Mouse (Mus musculus) cortical plate, adult 2 months (tissue): Measurements from ENCODE around the gene Gm10272. TPM values are rescaled to one million over a fixed set of nuclear protein-coding genes. Genes with fewer than 3 reads are reported as not detected.
"Not testable (repeated sequence)": the region's sequence is repeated elsewhere in the genome, so short reads cannot be mapped to it uniquely, and the experiment has no call there.

Experiments used
- H3K27ac ChIP-seq: fragments of 200-500 bp; 2 replicates; pipeline ENCODE4 v1.5.1; 2012; ENCODE audit warnings: low read length, control low read depth, inconsistent platforms; ENCODE audit not compliant: insufficient read depth
- H3K4me1 ChIP-seq: fragments of 200-500 bp; 2 replicates; pipeline ENCODE4 v1.6.1; 2011; ENCODE audit warnings: low read length; ENCODE audit not compliant: control insufficient read depth, insufficient read depth
- H3K4me3 ChIP-seq: fragments of 200-500 bp; 2 replicates; pipeline ENCODE4 v1.5.1; 2011; ENCODE audit warnings: mild to moderate bottlenecking, low read length, control low read depth; ENCODE audit not compliant: insufficient read depth
- CTCF ChIP-seq: fragments of 200-500 bp; IDR thresholded peaks from 2 replicates; pipeline ENCODE4 v1.5.1; 2011; ENCODE audit warnings: mild to moderate bottlenecking, control low read depth, low read length; ENCODE audit not compliant: insufficient read depth; ENCODE audit errors: extremely low read depth
- POLR2A ChIP-seq: fragments of 200-500 bp; IDR thresholded peaks from 2 replicates; pipeline ENCODE4 v1.6.1; 2011; ENCODE audit warnings: mild to moderate bottlenecking, low read length, control low read depth; ENCODE audit not compliant: insufficient read depth; ENCODE audit errors: extremely low read depth
- polyA plus RNA-seq: library from polyadenylated mRNA; depleted of rRNA; stranded (reverse); fragments of >200 nt; gene quantifications from 2 replicates; pipeline ENCODE4 v1.2.3, GENCODE M21; 2012

Gm10272 gene
- polyA plus RNA-seq, 1 experiment: not detected

DNA sequence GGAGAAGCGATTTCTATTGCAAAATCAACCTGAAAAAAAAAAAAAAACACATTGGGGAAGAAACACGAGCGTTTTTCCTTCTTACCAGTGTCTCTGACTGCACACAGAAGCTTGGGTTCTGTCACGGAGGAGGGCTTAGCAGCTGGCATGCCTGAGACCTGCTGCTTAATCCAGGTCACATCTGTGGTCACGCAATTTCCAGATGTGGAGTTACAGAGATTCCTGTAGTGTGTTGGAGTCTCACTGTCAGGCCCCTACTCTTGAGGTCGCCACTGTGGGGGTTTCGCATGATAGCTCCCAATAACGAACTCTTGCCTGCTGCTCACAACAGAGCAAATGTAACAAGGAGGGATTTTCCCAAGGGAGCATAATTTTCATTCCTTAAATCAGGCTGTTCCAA lies 22.2 kb upstream of the Gm10272 start:
- Histone ChIP-seq H3K27ac (no peak overlapping the region), H3K4me3 (no peak overlapping the region)

DNA sequence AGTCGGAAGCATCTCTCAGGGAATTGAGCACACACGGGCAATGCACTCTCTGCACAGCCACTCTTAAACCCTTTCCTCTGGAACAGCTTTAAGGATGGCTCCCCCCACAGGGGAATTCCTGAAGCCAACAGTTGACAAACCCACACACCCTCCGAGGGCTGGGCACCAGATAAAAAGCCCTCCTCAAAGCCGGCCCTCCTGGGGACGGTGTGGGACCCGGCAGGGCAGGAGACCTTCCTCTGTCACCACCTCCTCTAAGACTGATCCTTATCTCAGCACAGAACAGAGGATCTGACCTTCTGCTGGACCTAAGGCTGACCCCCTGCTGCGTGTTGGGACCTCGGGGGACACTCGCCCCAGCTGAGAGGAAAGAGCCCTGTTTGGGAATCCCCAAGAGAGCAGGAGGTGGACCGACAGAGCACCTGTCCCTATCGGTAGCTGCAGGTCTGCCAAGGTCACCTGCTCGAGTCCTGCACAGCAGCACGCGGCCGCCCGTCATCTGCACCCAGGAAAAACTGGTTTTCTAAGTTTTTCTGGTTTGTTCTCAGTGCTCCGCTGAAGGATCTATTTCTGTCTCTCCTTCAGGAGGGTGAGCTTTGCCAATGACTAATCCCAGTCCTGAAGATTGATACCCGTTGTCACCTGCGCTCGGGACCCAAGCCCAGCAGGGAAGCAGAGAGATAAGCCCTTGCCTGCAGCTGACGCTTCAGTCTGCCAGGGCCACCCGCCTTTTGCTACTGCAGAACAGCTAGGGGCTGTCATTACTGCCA lies 20.3 kb upstream of the Gm10272 start, which contains the start of gene Tspear:
Gene Tspear, plus strand, starts transcription at position 675 of the 770 bp plus-strand sequence.
- TF ChIP-seq POLR2A (no peak), CTCF (no peak)
- H3K4me3 ChIP-seq: no peak within 1 kb of the TSS
- H3K27ac ChIP-seq: no peak within 1 kb of the TSS
- H3K4me1 ChIP-seq: peaks cover 4% of the 10 kb centered on the region

More for the DNA sequence above, 22.2 kb upstream of the Gm10272 start:
- H3K4me1 ChIP-seq: peaks cover 4% of the 10 kb centered on the region
- no peak for TF ChIP-seq POLR2A
- TF ChIP-seq CTCF: no peak

- TF ChIP-seq POLR2A: no peak
These were observed 19.4 kb upstream of the Gm10272 start for GRCm38 (mm10) chr10:77687021-77687420.

DNA sequence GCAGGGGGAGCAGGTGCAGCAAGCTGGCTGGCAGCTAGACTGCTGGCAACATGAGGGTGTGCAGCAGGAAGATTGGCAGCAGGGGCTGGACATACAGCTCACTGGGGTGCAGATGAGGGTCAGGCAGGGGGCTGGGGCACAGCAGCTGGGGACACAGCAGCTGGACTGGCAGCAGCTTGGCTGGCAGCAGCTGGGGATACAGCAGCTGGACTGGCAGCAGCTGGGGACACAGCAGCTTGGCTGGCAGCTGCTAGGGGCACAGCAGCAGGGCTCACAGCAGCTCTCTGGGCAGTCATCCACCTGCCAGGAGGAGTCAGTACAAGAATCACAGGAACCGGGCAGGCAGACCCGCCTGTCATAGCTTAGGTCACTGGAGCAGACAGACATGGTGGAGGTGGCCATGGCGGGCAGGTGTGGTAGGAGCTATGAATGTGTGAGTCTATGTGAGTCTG lies 16.0 kb upstream of the Gm10272 start, which contains the start of gene Gm19402:
Gene Gm19402, minus strand, starts transcription at position 402 of the 452 bp plus-strand sequence.
- H3K4me1 ChIP-seq, H3K27ac ChIP-seq, H3K4me3 ChIP-seq: not testable (repeated sequence)

More at GRCm38 (mm10) chr10:77687021-77687420, 19.4 kb upstream of the Gm10272 start:
- Histone ChIP-seq H3K27ac (no peak overlapping the region), H3K4me1 (peaks cover 4% of the 10 kb centered on the region), H3K4me3 (no peak overlapping the region)

DNA sequence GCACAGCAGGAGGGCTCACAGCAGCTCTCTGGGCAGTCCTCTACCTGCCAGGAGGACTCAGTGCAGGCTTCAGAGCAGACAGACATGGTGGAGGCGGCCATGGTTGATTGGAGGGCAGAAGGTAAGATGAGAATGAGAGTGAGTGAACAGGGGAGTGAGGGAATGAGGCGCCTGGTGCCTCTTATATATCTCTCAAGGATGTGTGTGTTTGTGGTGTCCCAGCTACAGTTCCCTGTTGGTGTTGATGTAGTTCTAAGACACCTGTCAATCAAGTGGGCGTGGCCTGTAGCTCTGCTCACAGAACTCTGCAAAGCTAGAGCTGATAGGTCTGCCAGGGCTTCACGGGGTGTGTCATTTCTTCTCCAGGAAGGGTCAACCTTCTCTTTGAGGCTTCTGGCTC lies 9.3 kb upstream of the Gm10272 start, which contains the start of gene Gm9508:
Gene Gm9508, minus strand, starts transcription at position 101 of the 400 bp plus-strand sequence.
- Histone ChIP-seq H3K4me1 (no peaks in the 10 kb centered on the region), H3K27ac (no peak within 1 kb of the TSS), H3K4me3 (no peak within 1 kb of the TSS)
- TF ChIP-seq CTCF: no peak
- TF ChIP-seq POLR2A: no peak

DNA sequence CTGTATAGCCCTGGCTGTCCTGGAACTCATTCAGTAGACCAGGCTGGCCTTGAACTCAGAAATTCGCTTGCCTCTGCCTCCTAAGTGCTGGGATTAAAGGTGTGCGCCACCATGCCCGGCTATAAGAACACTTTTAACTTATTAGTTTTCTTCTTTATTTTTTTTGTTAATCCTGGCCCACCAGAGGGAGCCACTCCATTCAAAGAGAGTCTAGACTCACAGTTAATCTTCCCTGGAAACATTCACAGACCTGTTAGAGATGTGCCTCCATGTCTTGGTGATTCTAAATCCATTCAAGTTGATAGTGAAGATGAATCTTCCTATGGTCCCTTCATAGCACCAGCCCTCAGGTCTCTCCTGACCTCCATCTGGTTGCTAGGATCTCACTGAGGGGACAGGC lies 3.4 kb downstream of the Gm10272 start:
- no peak for TF ChIP-seq POLR2A
- TF ChIP-seq CTCF: no peak
- H3K4me1 ChIP-seq: no peaks in the 10 kb centered on the region
- H3K4me3 ChIP-seq: no peak overlapping the region
- H3K27ac ChIP-seq: no peak overlapping the region

- H3K4me1 ChIP-seq, H3K27ac ChIP-seq, H3K4me3 ChIP-seq: not testable (repeated sequence)
These were observed 4.7 kb downstream of the Gm10272 start, which contains the start of gene Gm10024 for GRCm38 (mm10) chr10:77711157-77711556. Gene Gm10024, plus strand, starts transcription at chr10:77711457.

- no peak overlapping the region for H3K4me3 ChIP-seq
- TF ChIP-seq POLR2A (no peak), CTCF (no peak)
- no peaks in the 10 kb centered on the region for H3K4me1 ChIP-seq
- H3K27ac ChIP-seq: no peak overlapping the region
These were observed 7.3 kb downstream of the Gm10272 start for GRCm38 (mm10) chr10:77713734-77714133.

- Histone ChIP-seq H3K4me3 (no peak within 1 kb of the TSS), H3K27ac (no peak within 1 kb of the TSS), H3K4me1 (no peaks in the 10 kb centered on the region)
- TF ChIP-seq CTCF (no peak), POLR2A (no peak)
These were observed 9.1 kb downstream of the Gm10272 start, which contains the start of gene Gm10142 for GRCm38 (mm10) chr10:77715507-77715906. Gene Gm10142, plus strand, starts transcription at chr10:77715807.

DNA sequence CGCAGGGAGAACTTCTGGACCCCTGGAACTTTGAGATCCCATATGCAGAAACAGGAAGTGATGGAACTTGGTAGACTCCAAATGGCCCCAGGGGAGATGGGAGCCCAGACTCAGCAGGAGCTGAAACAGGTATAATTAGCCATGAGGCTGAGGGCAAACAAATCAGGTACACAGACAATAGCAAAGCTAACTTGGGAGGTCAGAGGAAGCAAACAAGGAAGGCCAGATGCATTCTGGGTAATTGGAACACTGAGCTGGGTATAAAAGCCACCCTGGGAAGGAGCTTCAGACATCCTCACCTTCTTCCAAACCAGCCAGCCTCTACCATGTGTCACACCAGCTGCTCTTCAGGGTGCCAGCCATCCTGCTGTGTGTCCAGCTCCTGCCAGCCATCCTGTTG lies 13.9 kb downstream of the Gm10272 start, which contains the start of gene Krtap12-1:
Gene Krtap12-1, plus strand, starts transcription at position 301 of the 400 bp plus-strand sequence.
- H3K27ac ChIP-seq, H3K4me3 ChIP-seq, H3K4me1 ChIP-seq: not testable (repeated sequence)
